Mouse (Mus musculus): ENCODE results near the gene Usp7. TPM values are rescaled to one million over a fixed set of nuclear protein-coding genes. Genes with fewer than 3 reads are reported as not detected.

Usp7 gene
- polyA plus RNA-seq, 1 experiment, result not detected

- H3K4me3 ChIP-seq (ENCODE audit: insufficient read depth, low read depth, low read length), result no peak overlapping the region
- peaks cover 8% of the 10 kb centered on the region for H3K4me1 ChIP-seq (ENCODE audit: control insufficient read depth, insufficient read depth, low read length)
- no peak for TF ChIP-seq CTCF (IDR thresholded peaks at IDR 0.05; ENCODE audit: insufficient read depth, low read depth, low read length)
- TF ChIP-seq POLR2A (IDR thresholded peaks at IDR 0.05; ENCODE audit: insufficient read depth, low read depth, low read length), result no peak
- H3K27ac ChIP-seq (ENCODE audit: insufficient read depth, low read depth, low read length), result no peak overlapping the region
- 62% methylated on average over 2 of the region's 2 CpGs for WGBS
Observed at GRCm38 (mm10) chr16:8663022-8663421, 129.1 kb downstream of the Usp7 start.

DNA sequence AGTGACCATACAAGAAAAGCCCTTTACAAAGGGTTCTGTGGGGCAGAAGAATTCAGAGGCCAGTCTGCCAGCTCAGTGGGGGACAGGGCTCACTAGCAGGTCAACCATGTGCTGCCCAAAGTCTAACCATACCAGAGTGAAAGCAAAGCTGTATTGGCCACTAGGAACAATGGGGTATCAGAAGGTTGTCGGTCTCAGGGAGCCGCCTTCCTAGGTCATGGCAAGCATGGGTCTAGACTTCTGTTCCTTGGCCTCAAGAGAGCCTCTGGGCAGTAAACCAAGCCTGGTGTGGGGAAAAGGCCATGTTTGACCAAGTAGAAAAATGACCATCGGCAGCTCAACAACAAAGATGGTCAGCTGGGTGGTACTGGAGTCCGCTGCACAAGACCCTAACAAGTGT is 133.3 kb downstream of the Usp7 start:
- H3K4me3 ChIP-seq (ENCODE audit: insufficient read depth, low read depth, low read length), result no peak overlapping the region
- H3K4me1 ChIP-seq (ENCODE audit: control insufficient read depth, insufficient read depth, low read length), result peaks cover 3% of the 10 kb centered on the region
- WGBS, result 64% methylated on average over 4 of the region's 4 CpGs
- no peak for TF ChIP-seq POLR2A (IDR thresholded peaks at IDR 0.05; ENCODE audit: insufficient read depth, low read depth, low read length)
- no peak for TF ChIP-seq CTCF (IDR thresholded peaks at IDR 0.05; ENCODE audit: insufficient read depth, low read depth, low read length)
- no peak overlapping the region for H3K27ac ChIP-seq (ENCODE audit: insufficient read depth, low read depth, low read length)

GRCm38 (mm10) chr16:8658349-8658748 is 133.8 kb downstream of the Usp7 start:
- TF ChIP-seq POLR2A (IDR thresholded peaks at IDR 0.05; ENCODE audit: insufficient read depth, low read depth, low read length) (no peak), CTCF (IDR thresholded peaks at IDR 0.05; ENCODE audit: insufficient read depth, low read depth, low read length) (no peak)
- no peak overlapping the region for H3K27ac ChIP-seq (ENCODE audit: insufficient read depth, low read depth, low read length)
- 78% methylated on average over 4 of the region's 4 CpGs for WGBS

GRCm38 (mm10) chr16:8656256-8656655 is 135.9 kb downstream of the Usp7 start:
- no peak for TF ChIP-seq CTCF (IDR thresholded peaks at IDR 0.05; ENCODE audit: insufficient read depth, low read depth, low read length)
- TF ChIP-seq POLR2A (IDR thresholded peaks at IDR 0.05; ENCODE audit: insufficient read depth, low read depth, low read length), result no peak
- Histone ChIP-seq H3K4me3 (ENCODE audit: insufficient read depth, low read depth, low read length) (no peak overlapping the region), H3K4me1 (ENCODE audit: control insufficient read depth, insufficient read depth, low read length) (peaks cover 3% of the 10 kb centered on the region), H3K27ac (ENCODE audit: insufficient read depth, low read depth, low read length) (no peak overlapping the region)
- 81% methylated on average over 2 of the region's 2 CpGs for WGBS

More at GRCm38 (mm10) chr16:8658349-8658748, 133.8 kb downstream of the Usp7 start:
- Histone ChIP-seq H3K4me1 (ENCODE audit: control insufficient read depth, insufficient read depth, low read length) (peaks cover 3% of the 10 kb centered on the region), H3K4me3 (ENCODE audit: insufficient read depth, low read depth, low read length) (no peak overlapping the region)

GRCm38 (mm10) chr16:8655599-8655998 is 136.5 kb downstream of the Usp7 start:
- Histone ChIP-seq H3K4me1 (ENCODE audit: control insufficient read depth, insufficient read depth, low read length) (peaks cover 3% of the 10 kb centered on the region), H3K4me3 (ENCODE audit: insufficient read depth, low read depth, low read length) (no peak overlapping the region), H3K27ac (ENCODE audit: insufficient read depth, low read depth, low read length) (no peak overlapping the region)
- TF ChIP-seq CTCF (IDR thresholded peaks at IDR 0.05; ENCODE audit: insufficient read depth, low read depth, low read length) (no peak), POLR2A (IDR thresholded peaks at IDR 0.05; ENCODE audit: insufficient read depth, low read depth, low read length) (no peak)
- WGBS, result 87% methylated on average over 9 of the region's 9 CpGs

- H3K27ac ChIP-seq (ENCODE audit: insufficient read depth, low read depth, low read length), result no peak overlapping the region
- TF ChIP-seq CTCF (IDR thresholded peaks at IDR 0.05; ENCODE audit: insufficient read depth, low read depth, low read length), result no peak
- no peak for TF ChIP-seq POLR2A (IDR thresholded peaks at IDR 0.05; ENCODE audit: insufficient read depth, low read depth, low read length)
- peaks cover 3% of the 10 kb centered on the region for H3K4me1 ChIP-seq (ENCODE audit: control insufficient read depth, insufficient read depth, low read length)
- 73% methylated on average over 6 of the region's 6 CpGs for WGBS
- H3K4me3 ChIP-seq (ENCODE audit: insufficient read depth, low read depth, low read length), result no peak overlapping the region
Observed at GRCm38 (mm10) chr16:8655108-8655507, 137.0 kb downstream of the Usp7 start.

DNA sequence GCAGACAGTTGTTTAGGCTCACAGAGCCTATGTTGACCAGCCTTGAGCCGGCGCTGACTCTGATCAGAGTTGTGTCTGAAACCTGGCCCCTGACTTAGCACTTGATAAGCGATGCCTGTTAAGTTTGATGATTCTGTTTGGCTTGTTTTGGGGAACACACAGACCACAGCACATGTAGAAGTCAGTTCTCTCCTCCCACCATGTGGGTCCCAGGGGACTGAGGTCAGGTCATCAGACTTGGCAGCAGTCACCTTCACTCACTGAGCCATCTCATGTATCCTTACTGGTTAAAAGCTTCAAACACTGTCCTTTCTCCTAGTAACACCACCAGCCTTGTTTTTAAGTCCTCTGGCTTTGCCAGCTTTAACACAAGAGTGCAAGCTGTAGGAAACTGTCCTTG is 142.1 kb downstream of the Usp7 start:
- H3K4me3 ChIP-seq (ENCODE audit: insufficient read depth, low read depth, low read length), result no peak overlapping the region
- WGBS, result 92% methylated on average over 3 of the region's 3 CpGs
- H3K4me1 ChIP-seq (ENCODE audit: control insufficient read depth, insufficient read depth, low read length), result no peaks in the 10 kb centered on the region
- no peak for TF ChIP-seq CTCF (IDR thresholded peaks at IDR 0.05; ENCODE audit: insufficient read depth, low read depth, low read length)
- TF ChIP-seq POLR2A (IDR thresholded peaks at IDR 0.05; ENCODE audit: insufficient read depth, low read depth, low read length), result no peak
- H3K27ac ChIP-seq (ENCODE audit: insufficient read depth, low read depth, low read length), result no peak overlapping the region

DNA sequence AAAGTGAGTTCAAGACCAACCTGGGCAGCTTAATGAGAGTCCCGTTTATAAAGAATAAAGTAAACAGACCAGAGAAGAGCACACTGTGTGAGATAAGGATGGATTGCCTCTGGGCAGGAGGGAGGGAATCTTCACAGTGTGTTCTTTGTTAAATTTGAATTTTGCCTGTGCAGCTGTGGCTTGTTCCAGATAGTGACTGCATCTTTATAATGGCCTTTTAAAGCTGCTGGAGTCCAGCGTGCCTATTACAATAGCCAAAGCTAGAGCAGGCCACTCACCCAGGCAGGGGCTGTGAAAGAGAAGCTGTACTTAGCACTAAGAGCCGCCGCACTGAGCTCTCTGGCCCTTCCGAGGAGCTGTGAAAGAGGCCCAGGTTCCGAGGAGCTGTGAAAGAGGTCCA is 146.6 kb downstream of the Usp7 start:
- 85% methylated on average over 6 of the region's 6 CpGs for WGBS
- H3K27ac ChIP-seq (ENCODE audit: insufficient read depth, low read depth, low read length), result no peak overlapping the region
- TF ChIP-seq POLR2A (IDR thresholded peaks at IDR 0.05; ENCODE audit: insufficient read depth, low read depth, low read length) (no peak), CTCF (IDR thresholded peaks at IDR 0.05; ENCODE audit: insufficient read depth, low read depth, low read length) (no peak)
- H3K4me3 ChIP-seq (ENCODE audit: insufficient read depth, low read depth, low read length), result no peak overlapping the region
- no peaks in the 10 kb centered on the region for H3K4me1 ChIP-seq (ENCODE audit: control insufficient read depth, insufficient read depth, low read length)

GRCm38 (mm10) chr16:8643855-8644254 is 148.3 kb downstream of the Usp7 start:
- no peak overlapping the region for H3K27ac ChIP-seq (ENCODE audit: insufficient read depth, low read depth, low read length)
- no peak overlapping the region for H3K4me3 ChIP-seq (ENCODE audit: insufficient read depth, low read depth, low read length)
- H3K4me1 ChIP-seq (ENCODE audit: control insufficient read depth, insufficient read depth, low read length), result no peaks in the 10 kb centered on the region
- 67% methylated on average over 2 of the region's 2 CpGs for WGBS
- TF ChIP-seq POLR2A (IDR thresholded peaks at IDR 0.05; ENCODE audit: insufficient read depth, low read depth, low read length) (no peak), CTCF (IDR thresholded peaks at IDR 0.05; ENCODE audit: insufficient read depth, low read depth, low read length) (0 out of 2 replicates have a peak, but pooled peaks have one; percentile 12)

Other genes starting within 250 kb of the Usp7 start
- gene Pmm2, start 154.6 kb downstream of the Usp7 start, polyA plus RNA-seq (2012; ENCODE audit: insufficient read depth, insufficient read length, low replicate concordance, missing spikeins), result not detected in 2 replicates
- not detected in 2 replicates for gene Tmem186, start 154.6 kb downstream of the Usp7 start, polyA plus RNA-seq (2012; ENCODE audit: insufficient read depth, insufficient read length, low replicate concordance, missing spikeins)
- not detected in 2 replicates for gene Carhsp1, start 120.2 kb downstream of the Usp7 start, polyA plus RNA-seq (2012; ENCODE audit: insufficient read depth, insufficient read length, low replicate concordance, missing spikeins)
- not detected in 2 replicates for gene Gm5767, start 111.5 kb downstream of the Usp7 start, polyA plus RNA-seq (2012; ENCODE audit: insufficient read depth, insufficient read length, low replicate concordance, missing spikeins)
- gene 1810013L24Rik, start 37.8 kb upstream of the Usp7 start, polyA plus RNA-seq (2012; ENCODE audit: insufficient read depth, insufficient read length, low replicate concordance, missing spikeins), result 90.2 TPM in 1 of 2 replicates, not detected in the other